Mouse (Mus musculus) gastrocnemius, adult 2 months (tissue): Measurements from ENCODE around the gene Dennd5b. TPM values are rescaled to one million over a fixed set of nuclear protein-coding genes. Genes with fewer than 3 reads are reported as not detected.
A peak's percentile ranks its signal among the peaks of the same experiment; 100 is the strongest.
"Not testable (repeated sequence)": the region's sequence is repeated elsewhere in the genome, so short reads cannot be mapped to it uniquely, and the experiment has no call there.

Experiments used
- DNase-seq: peaks from one replicate; pipeline ENCODE4 v3.0.0; 2022
- H3K27ac ChIP-seq: fragments of 200-600 bp; 2 replicates; pipeline ENCODE4 v1.8.1; 2022; ENCODE audit warnings: mild to moderate bottlenecking
- H3K4me3 ChIP-seq: fragments of 200-600 bp; 2 replicates; pipeline ENCODE4 v1.8.1; 2022; ENCODE audit warnings: mild to moderate bottlenecking, moderate library complexity
- CTCF ChIP-seq: fragments of 200-600 bp; IDR thresholded peaks from 2 replicates; pipeline ENCODE4 v1.8.1; 2022; ENCODE audit warnings: antibody characterized with exemption, mild to moderate bottlenecking, moderate library complexity
- intact Hi-C: fragments of 180-260 bp; cut with DNase I; formaldehyde crosslinking; loops from one replicate; pipeline ENCODE4 v1.15.1; 2025
- long read RNA-seq, 2 experiments: library from polyadenylated mRNA; stranded (forward); transcript quantifications; one replicate each; pipeline ENCODE4 v2.0.0; 2021
- total RNA-seq, 2 experiments: library from RNA; stranded (reverse); gene quantifications; 2 replicates each; pipeline ENCODE4 v1.2.3; 2021

Gene Dennd5b
- 1 to 10 TPM; 4.8 to 9.1 TPM for total RNA-seq
- long read RNA-seq, experiment 1, partial matches to known transcripts: 0 of 1 reads
- long read RNA-seq, experiment 1, other reads (novel, unspliced or antisense): 1 of 1 reads
- long read RNA-seq, experiment 2, partial matches to known transcripts: 0 of 2 reads
- long read RNA-seq, experiment 2, other reads (novel, unspliced or antisense): 2 of 2 reads

DNA sequence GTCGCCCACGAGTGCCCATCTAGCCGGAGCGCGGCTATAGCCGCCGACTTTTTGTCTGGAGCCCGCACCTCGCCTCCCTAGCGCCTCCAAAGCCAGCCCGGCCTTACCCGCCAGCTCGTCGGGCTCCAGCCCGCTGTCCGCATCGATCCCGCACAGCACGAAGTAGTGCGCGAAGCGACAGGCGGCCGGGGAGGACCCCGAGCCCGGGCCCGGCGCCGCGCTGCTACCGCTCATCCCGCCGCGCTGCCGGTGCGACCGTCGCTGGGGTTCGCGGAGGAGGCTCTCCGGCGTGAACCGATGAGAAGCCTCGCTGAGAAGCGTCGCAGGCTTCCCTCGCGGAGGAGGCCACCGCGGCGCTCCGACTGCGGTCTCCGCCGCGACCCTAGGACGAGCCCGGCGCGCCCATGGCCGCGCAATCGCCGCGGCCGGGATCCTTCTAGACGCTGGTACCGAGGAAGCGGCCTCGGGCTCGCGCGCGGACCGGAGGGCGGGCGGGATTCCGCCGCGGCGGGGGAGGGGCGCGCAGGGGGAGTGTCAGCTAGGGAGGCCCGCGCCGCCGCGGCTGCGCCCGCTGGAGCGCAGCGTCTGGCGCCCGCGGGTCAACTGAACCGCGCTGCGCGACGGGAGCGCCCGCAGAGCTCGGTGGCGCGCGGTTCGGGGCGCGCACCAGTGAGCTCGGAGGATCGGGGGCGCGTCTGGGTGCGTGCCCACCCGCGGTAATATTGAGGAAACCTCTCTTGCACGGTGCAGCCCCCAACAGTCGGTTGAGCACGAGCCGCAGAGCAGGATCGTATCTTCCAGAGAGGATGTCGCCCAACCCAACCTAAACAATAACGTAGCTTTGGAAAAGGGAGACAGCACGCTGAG lies at the start of gene Dennd5b:
TSS of gene Dennd5b (minus strand) at position 605 of the 867 bp plus-strand sequence.
- Histone ChIP-seq H3K4me3 (peak within 1 kb of the TSS; percentile 84), H3K27ac (peak within 1 kb of the TSS; percentile 92)
- no peak; the same call in 1 of the 2 replicates for TF ChIP-seq CTCF
- peak; percentile 91 for DNase-seq
- intact Hi-C loops: loop anchor here (5.0 kb wide), 1 partner anchor 154 kb away; the partner anchor contains the start of gene Sinhcaf

DNA sequence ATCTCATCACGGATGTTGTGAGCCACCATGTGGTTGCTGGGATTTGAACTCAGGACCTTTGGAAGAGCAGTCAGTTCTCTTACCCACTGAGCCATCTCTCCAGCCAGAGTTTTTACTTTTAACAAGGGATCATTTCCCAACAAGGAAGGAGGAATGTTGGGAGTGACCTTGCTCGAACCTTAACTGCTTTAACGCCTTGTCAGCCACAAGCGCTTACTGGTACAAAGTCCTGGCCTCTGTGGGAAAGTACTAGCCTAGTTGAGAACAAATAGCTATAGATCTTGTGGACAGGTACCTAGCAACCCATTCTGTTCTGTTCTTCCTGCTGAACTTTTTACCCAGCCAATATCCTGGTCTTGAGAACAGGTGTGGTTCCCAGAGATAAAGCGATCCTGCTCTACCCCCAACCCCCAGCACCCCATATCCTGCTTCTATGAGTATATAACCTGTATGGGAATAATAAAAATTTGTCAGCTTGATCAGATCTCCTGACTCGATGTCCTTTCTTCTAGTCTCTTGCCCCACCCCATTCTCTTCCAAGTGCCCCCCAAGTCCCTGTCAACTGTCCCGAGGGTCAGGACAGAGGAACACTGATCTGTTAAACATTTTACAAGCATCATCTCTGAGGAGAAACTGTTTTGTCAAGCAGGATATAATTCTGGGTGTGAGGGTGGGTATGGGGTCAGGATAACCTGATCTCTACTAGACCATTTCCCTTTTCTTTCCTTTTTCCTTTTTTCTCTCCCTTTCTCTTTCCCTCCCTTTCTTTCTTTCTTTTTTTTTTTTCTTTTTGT lies 47.2 kb upstream of the Dennd5b start:
- no peak overlapping the region for H3K4me3 ChIP-seq
- no peak for DNase-seq
- intact Hi-C loops: no loop called here
- TF ChIP-seq CTCF: no peak
- no peak overlapping the region for H3K27ac ChIP-seq

DNA sequence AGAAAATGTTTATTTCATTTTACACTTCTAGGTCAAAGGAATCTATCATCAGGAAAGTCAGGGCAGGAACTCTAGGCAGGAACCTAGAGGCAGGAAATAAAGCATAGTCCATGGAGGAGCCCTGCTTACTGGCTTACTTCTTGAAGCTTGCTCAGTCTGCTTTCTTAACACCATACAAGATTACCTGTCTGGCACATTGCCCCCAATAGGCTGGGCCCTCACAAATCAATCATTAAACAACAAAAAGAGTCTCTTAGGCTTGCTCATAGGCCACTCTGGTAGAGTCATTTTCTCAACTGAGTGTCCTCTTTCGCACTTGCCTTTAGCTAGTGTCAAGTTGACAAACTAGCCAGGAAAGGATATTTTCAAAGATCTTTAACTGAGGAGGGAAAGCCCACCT lies 43.7 kb upstream of the Dennd5b start:
- no peak overlapping the region for H3K27ac ChIP-seq
- H3K4me3 ChIP-seq: no peak overlapping the region
- intact Hi-C loops: no loop called here
- no peak for DNase-seq
- no peak for TF ChIP-seq CTCF

DNA sequence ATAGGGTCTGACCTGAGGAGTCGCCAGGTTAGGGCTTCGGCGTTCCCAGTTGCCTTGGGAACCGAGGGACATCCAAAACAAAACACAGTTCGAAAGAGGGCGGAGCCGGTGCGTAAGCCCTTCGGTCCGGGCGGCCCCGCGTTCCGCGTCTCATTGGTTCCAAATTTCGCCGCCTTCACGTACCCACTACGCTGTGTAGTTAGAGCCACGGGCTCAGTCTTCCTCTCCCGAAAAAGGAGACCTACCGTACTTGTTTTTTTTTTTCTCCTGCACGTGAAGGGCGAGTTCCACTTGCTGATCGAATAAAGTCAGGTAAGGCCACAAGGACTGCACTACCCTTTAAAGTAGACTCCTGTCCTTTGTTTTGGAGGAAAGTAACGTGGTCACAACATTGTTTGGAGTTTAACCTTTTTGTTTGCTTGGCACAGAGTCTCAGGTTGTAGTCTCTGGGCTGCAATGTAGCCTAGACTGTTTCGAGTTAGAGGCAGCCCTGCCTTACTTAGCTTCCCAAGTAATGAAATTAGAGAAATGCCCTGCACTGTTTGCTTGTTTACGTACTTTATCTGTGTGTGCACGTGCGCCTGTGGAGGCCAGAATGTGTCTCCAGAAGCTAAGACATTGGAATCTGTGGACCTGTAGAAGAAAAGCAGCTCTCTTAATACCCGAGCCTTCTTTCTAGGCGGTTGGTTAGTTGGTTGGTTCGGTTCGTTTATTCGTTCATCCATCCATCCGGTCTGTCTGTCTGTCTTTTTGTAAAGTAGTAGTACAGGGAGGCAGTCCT lies 40.1 kb upstream of the Dennd5b start:
- intact Hi-C loops: loop anchor here (5.0 kb wide), 1 partner anchor 46 kb away; the partner anchor contains the start of gene Amn1
- Histone ChIP-seq H3K27ac (peak overlapping the region; percentile 89), H3K4me3 (peak overlapping the region; percentile 81)
- no peak for TF ChIP-seq CTCF
- DNase-seq: peak; percentile 89

DNA sequence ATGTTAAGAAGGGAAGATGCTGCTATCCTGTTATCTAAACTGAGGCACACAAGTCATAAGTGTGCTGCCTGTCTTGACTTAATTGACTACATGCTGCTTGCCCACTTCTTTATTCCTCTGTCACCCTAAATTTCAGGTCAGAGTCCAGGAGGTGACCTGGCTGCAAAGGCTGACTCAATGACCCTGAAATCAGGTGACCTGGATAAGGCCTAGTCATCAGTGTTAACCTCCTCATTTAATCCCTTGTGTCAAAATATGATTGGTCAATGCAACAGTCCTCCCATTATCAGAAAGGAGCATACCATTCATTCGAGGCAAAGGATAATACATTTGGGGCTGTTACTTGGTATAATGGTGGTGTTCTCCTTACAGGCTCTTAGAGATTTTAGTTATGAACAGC lies 38.0 kb upstream of the Dennd5b start, which contains the start of gene Etfbkmt:
TSS of gene Etfbkmt (plus strand) at position 379 of the 400 bp plus-strand sequence.
- no peak for DNase-seq
- Histone ChIP-seq H3K4me3 (no peak within 1 kb of the TSS), H3K27ac (no peak within 1 kb of the TSS)
- intact Hi-C loops: no loop called here
- no peak for TF ChIP-seq CTCF

DNA sequence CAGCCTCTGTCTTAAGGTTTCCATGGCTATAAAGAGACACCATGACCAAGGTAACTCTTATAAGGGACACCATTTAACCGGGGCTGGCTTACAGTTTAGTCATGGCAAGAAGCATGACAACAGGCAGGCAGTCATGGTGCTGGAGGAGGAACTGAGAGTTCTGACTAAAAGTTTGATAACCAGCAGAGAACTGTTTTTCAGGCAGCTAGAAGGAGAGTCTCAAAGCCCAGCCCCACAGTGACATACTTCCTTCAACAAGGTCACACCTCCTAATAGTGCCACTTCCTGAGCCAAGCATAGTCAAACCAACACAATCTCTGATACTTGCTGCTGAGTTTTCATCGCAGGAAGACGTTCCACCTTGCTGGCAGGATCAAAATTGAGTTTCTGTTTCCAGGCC lies 37.5 kb upstream of the Dennd5b start:
- TF ChIP-seq CTCF: no peak
- H3K4me3 ChIP-seq: no peak overlapping the region
- no peak for DNase-seq
- no peak overlapping the region for H3K27ac ChIP-seq
- intact Hi-C loops: no loop called here

DNA sequence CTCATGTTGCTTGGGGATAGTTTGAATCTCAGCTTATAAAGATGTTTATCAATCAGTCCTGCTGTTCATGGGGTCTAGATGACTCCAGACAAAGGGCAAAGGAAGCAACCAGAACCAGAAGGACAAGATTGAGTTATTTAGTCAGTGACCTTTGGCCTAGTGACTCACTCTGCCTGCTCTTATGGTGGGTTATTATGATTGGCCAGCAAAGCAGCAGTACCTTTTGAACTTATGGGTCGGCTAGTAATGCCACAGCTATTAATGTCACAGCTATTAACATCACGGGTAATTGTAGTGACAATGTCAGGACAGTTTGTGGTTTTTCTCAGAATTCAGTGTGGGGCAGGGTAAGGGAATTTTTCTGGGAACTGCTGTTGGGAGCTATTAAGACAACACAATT lies 36.5 kb upstream of the Dennd5b start:
- DNase-seq: no peak
- intact Hi-C loops: no loop called here
- H3K27ac ChIP-seq: no peak overlapping the region
- no peak for TF ChIP-seq CTCF
- H3K4me3 ChIP-seq: no peak overlapping the region

DNA sequence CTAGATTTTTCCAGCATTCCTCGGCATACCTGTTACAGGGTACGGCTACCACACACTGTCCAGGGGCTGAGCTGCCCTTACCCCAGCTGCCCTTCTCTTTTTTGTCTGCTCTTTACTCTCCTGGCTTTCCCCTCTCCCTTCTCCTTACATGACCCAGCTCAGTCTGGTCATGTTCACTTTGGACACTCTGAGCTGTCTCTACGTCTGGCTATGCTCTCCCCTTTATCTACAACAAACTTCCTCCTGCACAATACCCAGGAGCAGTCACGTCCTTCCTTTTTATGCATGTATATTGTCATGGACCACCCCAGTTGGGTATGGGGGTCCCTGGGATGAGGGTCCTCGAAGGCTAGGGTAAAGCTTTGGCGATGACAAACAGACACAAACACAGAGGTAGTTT lies 34.2 kb upstream of the Dennd5b start:
- intact Hi-C loops: no loop called here
- TF ChIP-seq CTCF: no peak
- Histone ChIP-seq H3K4me3 (no peak overlapping the region), H3K27ac (no peak overlapping the region)
- DNase-seq: no peak

DNA sequence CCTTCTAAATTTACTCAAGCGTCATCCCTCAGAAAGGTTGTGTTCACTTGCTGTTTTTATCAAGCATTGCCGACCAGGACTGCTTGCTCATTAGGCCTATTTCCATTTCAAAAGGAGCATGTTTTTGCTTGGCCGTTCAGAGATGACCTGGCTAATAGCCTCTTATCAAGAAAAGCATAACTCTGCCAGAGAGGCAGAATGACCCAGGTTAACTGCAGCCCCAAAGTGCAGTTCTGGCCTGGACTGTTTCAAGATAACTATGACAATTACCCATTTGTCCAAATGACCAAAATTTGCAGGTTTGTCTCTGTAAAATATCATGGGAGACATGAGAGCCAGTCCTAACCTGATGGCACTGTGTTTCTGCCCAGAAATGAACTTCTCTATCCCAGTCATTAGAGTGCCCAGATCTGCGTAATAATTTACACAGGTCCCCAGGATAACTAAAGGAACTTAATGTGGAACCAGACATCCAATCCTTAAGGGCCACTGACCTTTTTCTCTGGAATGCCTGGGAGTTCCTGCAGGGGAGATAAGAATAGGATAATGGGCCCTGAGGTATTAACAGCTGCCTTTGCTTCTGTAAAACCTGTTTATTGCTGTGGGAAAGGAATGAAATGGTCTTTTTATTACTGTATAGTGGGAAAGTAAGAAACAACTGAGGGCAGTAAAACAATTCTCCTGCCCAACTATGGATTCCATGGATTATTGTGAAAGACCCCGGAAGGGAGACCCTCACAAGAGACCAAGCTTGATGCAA lies 33.1 kb upstream of the Dennd5b start:
- Histone ChIP-seq H3K4me3 (no peak overlapping the region), H3K27ac (peak overlapping the region; percentile 31)
- DNase-seq: no peak
- intact Hi-C loops: no loop called here
- no peak for TF ChIP-seq CTCF

DNA sequence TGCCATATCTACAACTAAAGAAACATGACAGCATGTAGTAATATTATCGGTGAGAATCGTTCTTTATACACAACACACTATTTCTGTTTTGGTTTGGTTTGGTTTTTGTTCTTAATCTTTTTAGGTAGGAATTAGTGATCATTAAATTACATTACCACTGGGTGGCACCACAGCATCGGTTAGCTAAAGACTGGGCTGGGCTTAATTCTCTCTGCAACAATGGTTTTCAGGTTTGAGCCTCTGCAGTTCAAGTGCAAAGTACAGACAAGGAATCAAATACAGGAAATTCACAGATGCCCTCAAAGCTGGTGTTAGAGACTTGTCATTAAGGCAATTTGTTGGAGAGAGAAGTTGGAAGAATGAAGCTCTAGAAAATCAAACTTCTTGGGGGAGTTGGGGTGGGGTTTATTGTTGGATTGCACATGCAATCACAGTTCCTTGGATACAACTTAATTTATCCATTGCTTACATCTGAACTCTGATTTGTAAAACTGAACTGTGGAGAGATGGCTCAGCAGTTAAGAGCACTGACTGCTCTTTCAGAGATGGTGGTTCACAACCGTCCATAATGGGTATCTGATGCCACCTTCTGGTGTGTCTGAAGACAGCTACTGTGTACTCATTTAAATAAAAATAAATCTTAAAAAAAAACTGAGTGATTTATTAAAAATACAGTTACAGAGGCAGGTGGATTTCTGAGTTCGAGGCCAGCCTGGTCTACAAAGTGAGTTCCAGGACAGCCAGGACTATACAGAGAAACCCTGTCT lies 31.0 kb upstream of the Dennd5b start:
- DNase-seq: no peak
- intact Hi-C loops: loop anchor here (2.0 kb wide), 1 partner anchor 242 kb away; no protein-coding TSS in a partner anchor
- H3K4me3 ChIP-seq: no peak overlapping the region
- no peak overlapping the region for H3K27ac ChIP-seq
- peak; percentile 63 for TF ChIP-seq CTCF

DNA sequence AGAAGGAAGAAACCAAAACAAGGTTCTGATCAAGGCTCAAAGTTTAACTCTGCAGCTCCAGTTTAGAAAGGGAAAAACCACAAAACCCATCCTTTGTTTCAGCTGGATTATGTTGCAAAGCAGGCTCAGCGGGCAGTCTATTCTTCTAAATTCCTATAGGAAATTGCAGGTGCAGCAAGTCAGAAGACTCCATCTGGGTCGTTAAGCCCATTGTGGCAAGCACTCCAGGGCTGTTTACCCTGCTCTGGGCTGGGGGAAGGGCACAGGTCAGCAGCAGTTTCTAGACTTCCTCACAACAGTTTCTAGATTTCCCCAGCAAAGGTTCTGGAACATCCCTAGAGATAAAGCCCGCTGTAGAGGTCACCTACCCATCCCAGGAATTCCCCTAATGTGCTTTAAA lies 29.6 kb upstream of the Dennd5b start:
- DNase-seq: no peak
- no peak overlapping the region for H3K27ac ChIP-seq
- no peak overlapping the region for H3K4me3 ChIP-seq
- intact Hi-C loops: no loop called here
- no peak for TF ChIP-seq CTCF

DNA sequence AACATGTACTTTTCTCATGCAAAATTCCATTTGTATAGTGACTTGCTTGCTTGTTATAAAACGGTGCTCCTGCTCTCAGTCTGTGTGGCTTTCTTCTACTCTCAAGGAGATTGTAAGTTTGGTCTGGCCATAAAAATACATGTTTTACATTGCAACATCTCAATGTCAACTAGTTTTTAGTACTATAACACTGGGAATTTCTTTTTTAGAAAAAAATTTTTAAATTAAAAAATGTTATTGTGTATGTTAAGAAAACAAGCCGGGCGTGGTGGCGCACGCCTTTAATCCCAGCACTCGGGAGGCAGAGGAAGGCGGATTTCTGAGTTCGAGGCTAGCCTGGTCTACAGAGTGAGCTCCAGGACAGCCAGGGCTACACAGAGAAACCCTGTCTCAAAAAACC lies 28.4 kb upstream of the Dennd5b start, which contains the start of gene Gm10203:
TSS of gene Gm10203 (plus strand) at position 301 of the 400 bp plus-strand sequence.
- intact Hi-C loops: loop anchor here (5.0 kb wide), 1 partner anchor 177 kb away; the partner anchor contains the start of gene Resf1

More for the DNA sequence above, 28.4 kb upstream of the Dennd5b start, which contains the start of gene Gm10203:
- H3K27ac ChIP-seq, DNase-seq, H3K4me3 ChIP-seq: not testable (repeated sequence)
